Mouse (Mus musculus): Measurements from ENCODE around the gene Taco1. TPM values are rescaled to one million over a fixed set of nuclear protein-coding genes. Genes with fewer than 3 reads are reported as not detected.

The Taco1 gene
- polyA plus RNA-seq, 1 experiment = 7.2 TPM

DNA sequence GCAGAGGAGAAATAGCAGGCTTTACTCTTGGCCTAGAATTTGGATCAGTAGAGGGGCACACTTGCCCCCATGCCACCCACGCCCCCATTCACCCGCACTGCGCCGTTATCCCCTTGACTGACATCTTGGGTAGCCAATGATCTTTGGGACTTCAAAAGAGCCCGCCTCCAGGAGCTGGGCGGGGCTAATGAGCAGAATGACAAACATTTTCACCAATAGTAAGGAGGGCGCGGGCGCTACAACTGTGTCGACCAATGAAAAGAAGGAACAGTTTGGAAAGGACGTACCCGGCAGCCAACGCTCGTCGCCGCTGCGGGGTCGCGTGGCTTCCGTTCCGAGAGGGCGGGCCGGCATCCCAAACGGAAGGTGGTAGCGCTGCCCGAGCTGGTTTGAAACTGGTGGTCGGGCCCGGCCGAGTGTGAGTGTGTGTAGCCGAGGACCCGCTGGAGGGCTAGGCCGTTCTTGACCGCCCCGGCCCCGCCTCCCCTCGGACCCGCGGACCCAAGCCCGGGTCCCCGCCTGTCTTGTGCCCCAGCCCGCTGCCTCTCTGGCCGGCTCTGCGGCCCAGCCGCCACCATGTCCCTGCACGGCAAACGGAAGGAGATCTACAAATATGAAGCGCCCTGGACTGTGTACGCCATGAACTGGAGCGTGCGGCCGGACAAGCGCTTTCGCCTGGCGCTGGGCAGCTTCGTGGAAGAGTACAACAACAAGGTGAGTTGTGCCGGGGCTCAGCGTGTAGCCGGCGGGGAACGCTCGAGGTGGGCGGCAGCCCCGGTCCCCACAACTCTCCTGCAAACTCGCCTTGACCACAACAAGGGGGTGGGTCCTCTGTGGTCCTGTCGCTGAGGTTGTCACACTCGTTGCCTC is 29.1 kb upstream of the Taco1 start, which contains the start of gene Dcaf7:
Gene Dcaf7 (plus strand): TSS at position 325 of the 870 bp plus-strand sequence.
- TF ChIP-seq POLR2A (IDR thresholded peaks at IDR 0.05; ENCODE audit: borderline replicate concordance, low read depth, low read length) = no peak
- TF ChIP-seq CTCF (IDR thresholded peaks at IDR 0.05; ENCODE audit: low read depth, low read length) = no peak
- Histone ChIP-seq H3K4me1 (ENCODE audit: control insufficient read depth, insufficient read depth, low read length) (peaks cover 14% of the 10 kb centered on the region), H3K4me3 (ENCODE audit: insufficient read depth, low read length) (peak within 1 kb of the TSS; percentile 89), H3K27ac (ENCODE audit: insufficient read depth, low read depth, low read length) (peak within 1 kb of the TSS; percentile 44)

DNA sequence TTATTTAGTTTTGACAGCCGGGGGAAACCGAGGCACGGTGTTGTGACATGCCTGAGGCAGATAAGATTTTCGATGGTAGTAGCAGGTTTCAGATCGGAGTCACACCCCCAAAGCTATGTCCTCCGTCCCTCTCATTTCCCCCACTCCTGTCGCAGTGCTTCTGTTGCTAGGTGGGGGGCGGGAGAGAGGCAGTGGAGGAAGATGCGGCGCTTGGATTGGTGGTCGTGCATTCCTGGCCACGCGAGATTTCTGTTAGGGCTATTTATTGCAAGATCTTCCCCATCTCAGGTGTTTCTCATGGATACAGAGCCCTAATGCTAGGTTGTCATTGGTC is 28.5 kb upstream of the Taco1 start:
- no peak for TF ChIP-seq CTCF (IDR thresholded peaks at IDR 0.05; ENCODE audit: low read depth, low read length)
- TF ChIP-seq POLR2A (IDR thresholded peaks at IDR 0.05; ENCODE audit: borderline replicate concordance, low read depth, low read length) = no peak
- peak overlapping the region; percentile 44 for H3K27ac ChIP-seq (ENCODE audit: insufficient read depth, low read depth, low read length)
- H3K4me1 ChIP-seq (ENCODE audit: control insufficient read depth, insufficient read depth, low read length) = peaks cover 14% of the 10 kb centered on the region
- H3K4me3 ChIP-seq (ENCODE audit: insufficient read depth, low read length) = peak overlapping the region; percentile 89

DNA sequence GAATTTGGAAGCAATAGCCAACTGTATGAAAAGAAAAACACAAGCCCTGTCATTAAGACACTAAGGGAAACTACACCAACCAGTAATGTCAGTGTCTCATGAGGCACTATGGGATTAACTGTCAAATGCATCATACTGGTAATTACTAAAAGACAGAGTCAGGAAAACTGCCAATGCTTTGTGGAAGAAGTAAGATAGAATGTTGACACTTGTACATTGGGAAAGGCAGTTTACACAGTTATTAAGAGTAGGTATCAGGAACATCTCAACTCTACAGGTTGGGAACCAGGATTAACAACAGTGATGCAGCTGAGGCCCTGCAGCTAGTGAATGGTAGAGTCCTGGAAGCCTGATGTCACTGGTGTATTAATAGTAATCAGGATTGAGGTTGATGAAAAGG is 21.5 kb upstream of the Taco1 start:
- Histone ChIP-seq H3K27ac (ENCODE audit: insufficient read depth, low read depth, low read length) (no peak overlapping the region), H3K4me3 (ENCODE audit: insufficient read depth, low read length) (no peak overlapping the region), H3K4me1 (ENCODE audit: control insufficient read depth, insufficient read depth, low read length) (peaks cover 15% of the 10 kb centered on the region)
- TF ChIP-seq CTCF (IDR thresholded peaks at IDR 0.05; ENCODE audit: low read depth, low read length) (no peak), POLR2A (IDR thresholded peaks at IDR 0.05; ENCODE audit: borderline replicate concordance, low read depth, low read length) (no peak)

DNA sequence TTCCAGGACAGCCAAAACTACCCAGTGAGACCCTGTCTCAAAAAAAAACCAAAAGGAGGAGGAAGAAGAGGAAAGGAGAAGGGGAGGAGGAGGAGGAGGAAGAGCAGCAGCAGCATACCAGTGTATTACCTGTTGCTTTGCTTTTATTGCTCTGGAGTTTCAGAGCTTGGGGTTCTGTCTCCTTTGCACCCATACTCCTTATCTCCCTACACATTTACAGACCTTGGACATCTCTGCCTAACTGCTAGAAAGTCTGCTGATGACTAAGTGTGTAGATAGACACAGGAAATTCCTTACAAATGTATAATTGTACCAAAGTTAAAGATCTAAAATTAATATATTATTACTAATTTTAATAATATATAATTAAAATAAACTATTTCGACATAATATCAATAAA is 20.6 kb upstream of the Taco1 start:
- Histone ChIP-seq H3K4me1 (ENCODE audit: control insufficient read depth, insufficient read depth, low read length) (peaks cover 14% of the 10 kb centered on the region), H3K27ac (ENCODE audit: insufficient read depth, low read depth, low read length) (no peak overlapping the region), H3K4me3 (ENCODE audit: insufficient read depth, low read length) (no peak overlapping the region)
- TF ChIP-seq POLR2A (IDR thresholded peaks at IDR 0.05; ENCODE audit: borderline replicate concordance, low read depth, low read length) (no peak), CTCF (IDR thresholded peaks at IDR 0.05; ENCODE audit: low read depth, low read length) (no peak)

DNA sequence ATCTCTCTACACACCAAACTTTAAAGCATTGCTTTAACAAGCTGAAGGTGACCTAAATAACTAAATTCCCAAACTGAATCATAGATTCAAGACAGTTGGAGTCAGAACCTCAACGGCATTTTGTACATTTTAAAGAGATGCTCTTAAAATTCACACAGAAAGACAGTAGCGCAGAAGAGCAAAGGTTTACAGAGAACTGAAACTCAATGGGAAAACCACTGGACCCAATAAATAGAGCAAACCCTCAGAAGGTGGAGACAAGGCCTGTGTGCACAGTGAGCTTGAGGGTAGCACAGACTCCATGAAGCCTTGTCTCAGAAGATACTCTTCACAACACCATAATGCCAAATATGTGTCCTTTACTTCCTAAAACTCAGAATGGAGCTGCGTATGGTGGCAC is 20.1 kb upstream of the Taco1 start:
- H3K27ac ChIP-seq (ENCODE audit: insufficient read depth, low read depth, low read length) = no peak overlapping the region
- H3K4me1 ChIP-seq (ENCODE audit: control insufficient read depth, insufficient read depth, low read length) = peaks cover 9% of the 10 kb centered on the region
- no peak overlapping the region for H3K4me3 ChIP-seq (ENCODE audit: insufficient read depth, low read length)
- TF ChIP-seq POLR2A (IDR thresholded peaks at IDR 0.05; ENCODE audit: borderline replicate concordance, low read depth, low read length) = no peak
- no peak for TF ChIP-seq CTCF (IDR thresholded peaks at IDR 0.05; ENCODE audit: low read depth, low read length)

DNA sequence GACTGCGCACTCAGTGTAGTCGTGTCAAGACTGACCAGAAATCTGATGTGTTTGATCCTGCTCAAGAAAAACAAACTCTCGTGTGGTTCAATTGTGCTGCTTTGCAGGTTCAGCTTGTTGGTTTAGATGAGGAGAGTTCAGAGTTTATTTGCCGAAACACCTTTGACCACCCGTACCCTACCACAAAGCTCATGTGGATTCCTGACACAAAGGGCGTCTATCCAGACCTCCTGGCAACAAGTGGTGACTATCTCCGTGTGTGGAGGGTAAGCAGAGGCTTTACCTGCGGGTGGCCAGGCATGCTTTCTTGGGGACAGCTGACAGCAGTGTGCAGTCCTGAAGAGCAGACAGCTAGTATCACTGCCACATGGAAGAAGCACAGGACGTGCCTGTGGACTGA is 19.3 kb upstream of the Taco1 start:
- Histone ChIP-seq H3K27ac (ENCODE audit: insufficient read depth, low read depth, low read length) (no peak overlapping the region), H3K4me3 (ENCODE audit: insufficient read depth, low read length) (no peak overlapping the region), H3K4me1 (ENCODE audit: control insufficient read depth, insufficient read depth, low read length) (peaks cover 7% of the 10 kb centered on the region; the same call in 1 of the 2 replicates)
- TF ChIP-seq CTCF (IDR thresholded peaks at IDR 0.05; ENCODE audit: low read depth, low read length) (no peak), POLR2A (IDR thresholded peaks at IDR 0.05; ENCODE audit: borderline replicate concordance, low read depth, low read length) (no peak)

DNA sequence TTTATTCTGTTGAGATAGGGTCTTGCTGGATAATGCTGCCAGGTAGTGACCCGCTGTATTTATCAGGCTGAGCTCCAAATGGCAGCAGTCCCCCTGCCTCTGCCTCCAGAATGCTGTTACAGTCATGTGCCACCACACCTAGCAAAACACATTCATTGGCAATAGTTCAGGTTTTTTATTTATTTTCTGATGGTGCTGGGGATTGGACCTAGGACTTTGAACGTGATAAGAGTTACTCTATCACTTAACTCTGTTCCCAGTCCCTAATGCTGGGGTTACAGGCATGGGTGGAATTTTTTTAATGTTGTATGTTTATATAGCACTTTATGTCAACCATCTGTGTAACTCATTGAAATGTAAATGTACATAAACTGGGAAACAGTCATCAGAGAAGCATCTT is 11.9 kb upstream of the Taco1 start:
- H3K4me3 ChIP-seq (ENCODE audit: insufficient read depth, low read length) = no peak overlapping the region
- TF ChIP-seq CTCF (IDR thresholded peaks at IDR 0.05; ENCODE audit: low read depth, low read length) (no peak), POLR2A (IDR thresholded peaks at IDR 0.05; ENCODE audit: borderline replicate concordance, low read depth, low read length) (no peak)
- no peaks in the 10 kb centered on the region for H3K4me1 ChIP-seq (ENCODE audit: control insufficient read depth, insufficient read depth, low read length)
- no peak overlapping the region for H3K27ac ChIP-seq (ENCODE audit: insufficient read depth, low read depth, low read length)

DNA sequence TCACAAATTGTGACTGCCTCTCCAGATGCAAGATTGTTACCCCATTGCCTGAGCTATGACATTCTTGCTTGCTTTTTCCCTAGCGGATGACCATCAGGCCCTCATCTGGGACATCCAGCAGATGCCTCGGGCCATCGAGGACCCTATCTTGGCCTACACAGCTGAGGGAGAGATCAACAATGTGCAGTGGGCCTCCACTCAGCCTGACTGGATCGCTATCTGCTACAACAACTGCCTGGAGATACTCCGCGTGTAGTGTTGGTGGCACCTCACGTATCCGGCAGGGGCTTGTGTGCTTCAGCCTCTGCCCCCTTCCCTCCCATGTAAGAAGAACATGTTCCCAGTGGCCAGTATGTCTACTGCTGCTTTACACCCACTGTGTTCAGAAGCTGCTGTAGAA is 11.3 kb upstream of the Taco1 start:
- TF ChIP-seq CTCF (IDR thresholded peaks at IDR 0.05; ENCODE audit: low read depth, low read length) (no peak), POLR2A (IDR thresholded peaks at IDR 0.05; ENCODE audit: borderline replicate concordance, low read depth, low read length) (no peak)
- H3K27ac ChIP-seq (ENCODE audit: insufficient read depth, low read depth, low read length) = no peak overlapping the region
- no peaks in the 10 kb centered on the region for H3K4me1 ChIP-seq (ENCODE audit: control insufficient read depth, insufficient read depth, low read length)
- H3K4me3 ChIP-seq (ENCODE audit: insufficient read depth, low read length) = no peak overlapping the region

DNA sequence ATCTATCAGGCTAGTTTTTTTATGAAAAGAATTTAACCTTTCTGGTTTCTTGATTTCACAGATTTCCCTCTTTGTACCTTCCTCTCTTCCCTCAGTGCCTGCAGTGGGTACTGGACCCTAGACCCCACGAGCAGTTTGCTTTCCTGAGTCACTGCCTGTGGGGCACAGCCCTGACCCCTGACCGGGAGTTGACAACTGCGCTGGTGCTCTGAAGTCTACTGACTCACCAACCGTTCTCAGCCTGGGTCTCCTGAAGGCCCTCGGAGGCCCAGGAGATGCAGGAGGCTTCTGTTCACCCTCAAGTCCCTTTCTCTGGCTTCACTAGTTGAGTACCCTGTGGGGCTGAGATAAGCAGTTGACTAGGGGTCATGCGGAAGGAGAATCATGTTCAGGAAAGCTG is 10.5 kb upstream of the Taco1 start:
- Histone ChIP-seq H3K4me3 (ENCODE audit: insufficient read depth, low read length) (no peak overlapping the region), H3K4me1 (ENCODE audit: control insufficient read depth, insufficient read depth, low read length) (no peaks in the 10 kb centered on the region), H3K27ac (ENCODE audit: insufficient read depth, low read depth, low read length) (no peak overlapping the region)
- TF ChIP-seq POLR2A (IDR thresholded peaks at IDR 0.05; ENCODE audit: borderline replicate concordance, low read depth, low read length) (no peak), CTCF (IDR thresholded peaks at IDR 0.05; ENCODE audit: low read depth, low read length) (no peak)

DNA sequence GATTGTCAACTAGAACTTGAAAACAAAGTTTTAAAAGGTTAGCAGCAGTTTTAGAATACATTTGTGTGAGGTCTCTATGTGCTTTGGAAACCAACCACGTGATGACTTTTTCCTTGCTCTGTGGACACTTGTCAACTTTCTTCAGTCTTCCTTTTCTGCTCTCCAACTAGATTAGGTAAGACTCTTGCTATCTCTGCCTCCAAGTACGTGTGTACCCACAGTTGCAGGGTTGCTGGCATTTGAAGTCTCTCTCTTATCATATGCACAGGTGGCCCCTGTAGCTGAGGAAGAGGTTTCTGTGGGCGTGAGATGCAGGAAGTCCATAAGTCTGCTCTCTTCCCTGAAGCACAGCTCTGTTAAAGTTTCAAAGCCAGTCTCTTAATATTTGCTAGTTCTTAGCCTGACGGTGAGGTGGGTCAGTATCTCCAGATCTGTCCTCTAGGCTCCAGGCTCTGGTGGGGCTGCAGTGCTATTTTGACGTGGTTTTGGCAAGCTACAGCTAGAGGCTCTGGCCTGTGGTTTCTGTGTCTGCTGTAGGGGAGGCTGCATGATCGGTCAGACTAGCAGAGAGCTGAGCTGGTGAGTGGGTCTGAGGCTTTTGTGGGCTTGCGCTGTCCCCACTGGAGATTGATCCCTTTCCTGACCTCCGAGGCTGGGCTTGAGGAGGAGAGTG is 8.9 kb upstream of the Taco1 start:
- TF ChIP-seq POLR2A (IDR thresholded peaks at IDR 0.05; ENCODE audit: borderline replicate concordance, low read depth, low read length) = no peak
- Histone ChIP-seq H3K27ac (ENCODE audit: insufficient read depth, low read depth, low read length) (no peak overlapping the region), H3K4me3 (ENCODE audit: insufficient read depth, low read length) (no peak overlapping the region), H3K4me1 (ENCODE audit: control insufficient read depth, insufficient read depth, low read length) (no peaks in the 10 kb centered on the region)
